9 mouse cellular contexts compared by ENCODE assay signal in genomic region chr6:112311385-112311784, GRCm38 (mm10). TPM values are rescaled to one million over a fixed set of nuclear protein-coding genes. Genes with fewer than 3 reads are reported as not detected.
DNase-seq lines count a peak whose midpoint lies in the region; ATAC-seq lines count a peak whose summit lies in the region.
"Had no signal": no experiment of that assay in that cellular context is flagged by ENCODE, and none has a peak within 500 bp of the region (broad histone marks: within the 10 kb centered on the region; RNA-seq: fewer than 3 reads in every experiment).

No protein-coding gene starts in this region.

- 38% methylated on average over 4 of the region's 4 CpGs for WGBS in embryonic facial prominence, embryonic 14.5 days

- no peak overlapping the region for H3K4me2 ChIP-seq in embryonic facial prominence, embryonic 14.5 days (ENCODE audit: low read depth, low read length)

- no peaks in the 10 kb centered on the region for H3K9me3 ChIP-seq in embryonic facial prominence, embryonic 14.5 days (ENCODE audit: control insufficient read depth, low read length)

- 0 out of 2 replicates have a peak, but pooled peaks cover 4% of the 10 kb centered on the region for H3K4me1 ChIP-seq in embryonic facial prominence, embryonic 14.5 days (ENCODE audit: control insufficient read depth, insufficient read depth, low read length)

- ATAC-seq in embryonic facial prominence, embryonic 14.5 days (ENCODE audit: low read depth) = peak; percentile 72

- DNase-seq in kidney, postnatal 10 days = peak; percentile 36
- DNase-seq in kidney, postnatal 25 days = no peak
- DNase-seq in brain, embryonic 18.5 days (ENCODE audit: low read depth, low spot score) = peak; percentile 24
- peak; percentile 60 for DNase-seq in embryonic facial prominence, embryonic 14.5 days (ENCODE audit: low spot score)
- DNase-seq in layer of hippocampus, postnatal 14 days (ENCODE audit: low spot score in 2 of 2) = peak; percentile 44 to 58
- DNase-seq in testis, postnatal 14 days (ENCODE audit: low spot score) = no peak
- DNase-seq in c-Kit-positive CD71-positive TER-119-positive erythroid progenitor cells, embryonic 14.5 days (ENCODE audit: low spot score) = no peak
- DNase-seq in lung, postnatal 14 days = no peak
- DNase-seq: heart, postnatal 10 days had no signal

- no peak overlapping the region for H3K27ac ChIP-seq in embryonic facial prominence, embryonic 14.5 days (replicated peaks; ENCODE audit: low read depth, low read length)

- no peaks in the 10 kb centered on the region for H3K27me3 ChIP-seq in embryonic facial prominence, embryonic 14.5 days (replicated peaks; ENCODE audit: control insufficient read depth, insufficient read depth, low read length)

- no peak overlapping the region for H3K4me3 ChIP-seq in embryonic facial prominence, embryonic 14.5 days (ENCODE audit: low read depth, low read length)

- H3K9ac ChIP-seq in embryonic facial prominence, embryonic 14.5 days (ENCODE audit: low read depth, low read length) = no peak overlapping the region

- H3K36me3 ChIP-seq in embryonic facial prominence, embryonic 14.5 days (ENCODE audit: control insufficient read depth, insufficient read depth, low read length) = peaks cover 21% of the 10 kb centered on the region; the same call in 1 of the 2 replicates

RNA-seq across cellular contexts. Expression of gene Lmcd1, which starts 37.8 kb away (rescaled TPM):
- 94.1 and 113 TPM in 2 replicates for polyA plus RNA-seq in embryonic facial prominence, embryonic 14.5 days (2014; fragmentation: Nextera tagmentation; extraction: Ambion mirVana)
- 1 to 10 TPM; 5.4 to 6.0 TPM for total RNA-seq in layer of hippocampus, postnatal 14 days (2021)

Comparison
In these comparisons a context has a peak if more than half of its experiments do, and no peak if none do; other contexts are left out.
1. DNase-seq: peak in kidney, postnatal 10 days (single experiment), brain, embryonic 18.5 days (single experiment), embryonic facial prominence, embryonic 14.5 days (single experiment) and layer of hippocampus, postnatal 14 days (2 of 2); none in kidney, postnatal 25 days (0 of 2), testis, postnatal 14 days (single experiment), c-Kit-positive CD71-positive TER-119-positive erythroid progenitor cells, embryonic 14.5 days (single experiment) and lung, postnatal 14 days (single experiment).